Mouse (Mus musculus) embryo, embryonic 11 days (tissue): ENCODE results near the gene Prim1.
A peak's percentile ranks its signal among the peaks of the same experiment; 100 is the strongest.

Experiments
- DNase-seq: peaks from one replicate; pipeline ENCODE4 v3.0.0-alpha.2; 2015

Prim1 gene

GRCm38 (mm10) chr10:128015068-128015934, at the start of gene Prim1:
Prim1 (plus strand) TSS chr10:128015168.
- DNase-seq, result peak; percentile 92

- no peak for DNase-seq
Measured at GRCm38 (mm10) chr10:127966506-127966905, 48.5 kb upstream of the Prim1 start.

GRCm38 (mm10) chr10:127969820-127970219, 45.1 kb upstream of the Prim1 start:
- no peak for DNase-seq

GRCm38 (mm10) chr10:127970359-127970831, 44.6 kb upstream of the Prim1 start:
- DNase-seq, result peak; percentile 66

- no peak for DNase-seq
Measured at GRCm38 (mm10) chr10:127971135-127971534, 43.8 kb upstream of the Prim1 start.

- no peak for DNase-seq
Measured at GRCm38 (mm10) chr10:127974062-127974461, 40.9 kb upstream of the Prim1 start.

GRCm38 (mm10) chr10:127975503-127975902, 39.5 kb upstream of the Prim1 start:
- DNase-seq, result no peak

GRCm38 (mm10) chr10:127984650-127985049, 30.3 kb upstream of the Prim1 start:
- no peak for DNase-seq

- DNase-seq, result peak; percentile 65
Measured at GRCm38 (mm10) chr10:127985601-127986000, 29.4 kb upstream of the Prim1 start.

- DNase-seq, result no peak
Measured at GRCm38 (mm10) chr10:127996690-127997089, 18.3 kb upstream of the Prim1 start.

- no peak for DNase-seq
Measured at GRCm38 (mm10) chr10:127998260-127998659, 16.7 kb upstream of the Prim1 start.

GRCm38 (mm10) chr10:128003281-128003801, 11.6 kb upstream of the Prim1 start:
- DNase-seq, result no peak

- DNase-seq, result no peak
Measured at GRCm38 (mm10) chr10:128004918-128005317, 10.1 kb upstream of the Prim1 start.

GRCm38 (mm10) chr10:128005479-128005878, 9.5 kb upstream of the Prim1 start:
- DNase-seq, result no peak

- no peak for DNase-seq
Measured at GRCm38 (mm10) chr10:128007446-128007845, 7.5 kb upstream of the Prim1 start, which contains the start of gene Hsd17b6. Hsd17b6 (minus strand) TSS chr10:128007611.

GRCm38 (mm10) chr10:128008207-128008889, 6.6 kb upstream of the Prim1 start:
- DNase-seq, result peak; percentile 86

GRCm38 (mm10) chr10:128009735-128010134, 5.2 kb upstream of the Prim1 start:
- no peak for DNase-seq

- no peak for DNase-seq
Measured at GRCm38 (mm10) chr10:128022196-128022595, 7.2 kb downstream of the Prim1 start.

- no peak for DNase-seq
Measured at GRCm38 (mm10) chr10:128023496-128023895, 8.5 kb downstream of the Prim1 start.

- no peak for DNase-seq
Measured at GRCm38 (mm10) chr10:128029931-128030330, 15.0 kb downstream of the Prim1 start.

GRCm38 (mm10) chr10:128030860-128031259, 15.9 kb downstream of the Prim1 start:
- no peak for DNase-seq

GRCm38 (mm10) chr10:128036746-128037425, 21.9 kb downstream of the Prim1 start:
- peak; percentile 43 for DNase-seq

- no peak for DNase-seq
Measured at GRCm38 (mm10) chr10:128037921-128038320, 23.0 kb downstream of the Prim1 start.
